Mouse (Mus musculus): ENCODE measurements around the gene Mdn1.

Gene Mdn1

GRCm38 (mm10) chr4:32656918-32657662, at the start of gene Mdn1:
Gene Mdn1, plus strand, starts transcription at chr4:32657119.
- peak; percentile 91 to 96 for DNase-seq (ENCODE audit: low spot score in 2 of 2)

- peak; percentile 98 to 99 for DNase-seq (ENCODE audit: low spot score in 2 of 2)
Measured at GRCm38 (mm10) chr4:32615034-32615881, 41.7 kb upstream of the Mdn1 start, which contains the start of gene Casp8ap2. Gene Casp8ap2, plus strand, starts transcription at chr4:32615451.

GRCm38 (mm10) chr4:32621637-32622036, 35.3 kb upstream of the Mdn1 start:
- DNase-seq (ENCODE audit: low spot score in 2 of 2): no peak

GRCm38 (mm10) chr4:32651669-32652068, 5.2 kb upstream of the Mdn1 start:
- no peak for DNase-seq (ENCODE audit: low spot score in 2 of 2)

GRCm38 (mm10) chr4:32656146-32656904, 594 bp upstream of the Mdn1 start:
- DNase-seq (ENCODE audit: low spot score in 2 of 2): no peak

GRCm38 (mm10) chr4:32665843-32666242, 8.9 kb downstream of the Mdn1 start:
- no peak for DNase-seq (ENCODE audit: low spot score in 2 of 2)

- no peak for DNase-seq (ENCODE audit: low spot score in 2 of 2)
Measured at GRCm38 (mm10) chr4:32668291-32668690, 11.4 kb downstream of the Mdn1 start.

- no peak for DNase-seq (ENCODE audit: low spot score in 2 of 2)
Measured at GRCm38 (mm10) chr4:32669825-32670224, 12.9 kb downstream of the Mdn1 start.

- DNase-seq (ENCODE audit: low spot score in 2 of 2): no peak
Measured at GRCm38 (mm10) chr4:32674025-32674424, 17.1 kb downstream of the Mdn1 start.

- DNase-seq (ENCODE audit: low spot score in 2 of 2): no peak
Measured at GRCm38 (mm10) chr4:32677471-32677870, 20.6 kb downstream of the Mdn1 start.

- DNase-seq (ENCODE audit: low spot score in 2 of 2): no peak
Measured at GRCm38 (mm10) chr4:32680843-32681242, 23.9 kb downstream of the Mdn1 start.

- DNase-seq (ENCODE audit: low spot score in 2 of 2): no peak
Measured at GRCm38 (mm10) chr4:32682471-32682870, 25.6 kb downstream of the Mdn1 start.

- no peak for DNase-seq (ENCODE audit: low spot score in 2 of 2)
Measured at GRCm38 (mm10) chr4:32683061-32683582, 26.2 kb downstream of the Mdn1 start.

- DNase-seq (ENCODE audit: low spot score in 2 of 2): no peak
Measured at GRCm38 (mm10) chr4:32717733-32718132, 60.8 kb downstream of the Mdn1 start.

- no peak for DNase-seq (ENCODE audit: low spot score in 2 of 2)
Measured at GRCm38 (mm10) chr4:32745394-32745793, 88.5 kb downstream of the Mdn1 start.

GRCm38 (mm10) chr4:32748396-32748795, 91.5 kb downstream of the Mdn1 start:
- DNase-seq (ENCODE audit: low spot score in 2 of 2): no peak

- no peak for DNase-seq (ENCODE audit: low spot score in 2 of 2)
Measured at GRCm38 (mm10) chr4:32750711-32751110, 93.8 kb downstream of the Mdn1 start.

- no peak for DNase-seq (ENCODE audit: low spot score in 2 of 2)
Measured at GRCm38 (mm10) chr4:32757430-32757829, 100.5 kb downstream of the Mdn1 start.

- DNase-seq (ENCODE audit: low spot score in 2 of 2): no peak
Measured at GRCm38 (mm10) chr4:32767471-32767870, 110.6 kb downstream of the Mdn1 start.

GRCm38 (mm10) chr4:32768046-32768445, 111.1 kb downstream of the Mdn1 start:
- peak in 1 of 2 experiments; percentile 47 for DNase-seq (ENCODE audit: low spot score in 2 of 2)

GRCm38 (mm10) chr4:32770284-32770810, 113.4 kb downstream of the Mdn1 start:
- no peak for DNase-seq (ENCODE audit: low spot score in 2 of 2)

GRCm38 (mm10) chr4:32779996-32780395, 123.1 kb downstream of the Mdn1 start:
- no peak for DNase-seq (ENCODE audit: low spot score in 2 of 2)

All from spleen, postnatal 4 days (tissue).